Mouse (Mus musculus) kidney, adult 2 months (tissue): ENCODE measurements around the gene Epb41l3. TPM values are rescaled to one million over a fixed set of nuclear protein-coding genes. Genes with fewer than 3 reads are reported as not detected.

Source experiments
- DNase-seq: peaks from one replicate; pipeline ENCODE4 v3.0.0; 2021
- H3K27ac ChIP-seq: fragments of 200-500 bp; 2 replicates; pipeline ENCODE4 v1.5.1; 2012; ENCODE audit warnings: low read depth, low read length, control low read depth, inconsistent platforms; ENCODE audit not compliant: insufficient read depth
- H3K27me3 ChIP-seq: fragments of 200-500 bp; replicated peaks from 2 replicates; pipeline ENCODE4 v1.6.1; 2012; ENCODE audit warnings: mild to moderate bottlenecking, moderate library complexity, low read length, inconsistent platforms; ENCODE audit not compliant: control insufficient read depth, insufficient read depth
- H3K36me3 ChIP-seq: fragments of 200-500 bp; 2 replicates; pipeline ENCODE4 v1.6.1; 2012; ENCODE audit warnings: mild to moderate bottlenecking, moderate library complexity, low read length, inconsistent platforms; ENCODE audit not compliant: control insufficient read depth, insufficient read depth
- H3K4me1 ChIP-seq: fragments of 200-500 bp; 2 replicates; pipeline ENCODE4 v1.6.1; 2011; ENCODE audit warnings: low read length; ENCODE audit not compliant: control insufficient read depth, insufficient read depth
- H3K4me3 ChIP-seq: fragments of 200-500 bp; 2 replicates; pipeline ENCODE4 v1.5.1; 2011; ENCODE audit warnings: mild to moderate bottlenecking, low read depth, low read length, control low read depth; ENCODE audit not compliant: insufficient read depth
- CTCF ChIP-seq: fragments of 200-500 bp; conservative IDR thresholded peaks from 2 replicates; pipeline ENCODE4 v1.5.1; 2011; ENCODE audit warnings: low read depth, mild to moderate bottlenecking, control low read depth, low read length, moderate library complexity, mixed read lengths; ENCODE audit not compliant: insufficient read depth, insufficient read length
- POLR2A ChIP-seq: fragments of 200-500 bp; IDR thresholded peaks from one replicate; pipeline ENCODE4 v1.6.1; 2011; ENCODE audit warnings: low read depth, low read length, control low read depth
- WGBS: fragments of 180-500 bp; shearing (Covaris S2); methylation state at CpG from one replicate; pipeline ENCODE4 v1.1.7; 2018; 5-methylcytosine and 5-hydroxymethylcytosine counted together
- polyA plus RNA-seq: library from polyadenylated mRNA; depleted of rRNA; stranded (reverse); fragments of >200 nt; gene quantifications from 2 replicates; pipeline ENCODE4 v1.2.3, GENCODE M21; 2012

Epb41l3 gene
- polyA plus RNA-seq, 1 experiment: 35.5 TPM

- DNase-seq: no peak
- Histone ChIP-seq H3K27ac (no peak overlapping the region), H3K27me3 (no peaks in the 10 kb centered on the region), H3K4me1 (no peaks in the 10 kb centered on the region), H3K36me3 (no peaks in the 10 kb centered on the region), H3K4me3 (no peak overlapping the region)
- WGBS: 59% methylated on average over 9 of the region's 9 CpGs
- no peak for TF ChIP-seq CTCF
- no peak for TF ChIP-seq POLR2A
Observed at GRCm38 (mm10) chr17:69255834-69256233, 180.4 kb downstream of the Epb41l3 start.

GRCm38 (mm10) chr17:69256441-69256840 is 181.0 kb downstream of the Epb41l3 start:
- Histone ChIP-seq H3K4me1 (no peaks in the 10 kb centered on the region), H3K27me3 (no peaks in the 10 kb centered on the region), H3K27ac (no peak overlapping the region), H3K36me3 (no peaks in the 10 kb centered on the region), H3K4me3 (no peak overlapping the region)
- WGBS: 39% methylated on average over 9 of the region's 9 CpGs
- DNase-seq: no peak
- no peak for TF ChIP-seq POLR2A
- TF ChIP-seq CTCF: no peak

- no peak overlapping the region for H3K27ac ChIP-seq
- no peak overlapping the region for H3K4me3 ChIP-seq
- WGBS: 80% methylated on average over 15 of the region's 15 CpGs
- H3K4me1 ChIP-seq: no peaks in the 10 kb centered on the region
- no peak for DNase-seq
- TF ChIP-seq POLR2A (no peak), CTCF (no peak)
- H3K36me3 ChIP-seq: no peaks in the 10 kb centered on the region
- no peaks in the 10 kb centered on the region for H3K27me3 ChIP-seq
Observed at GRCm38 (mm10) chr17:69263810-69264565, 188.5 kb downstream of the Epb41l3 start.

GRCm38 (mm10) chr17:69265171-69265570 is 189.7 kb downstream of the Epb41l3 start:
- Histone ChIP-seq H3K27ac (no peak overlapping the region), H3K36me3 (no peaks in the 10 kb centered on the region), H3K4me1 (no peaks in the 10 kb centered on the region), H3K4me3 (no peak overlapping the region), H3K27me3 (no peaks in the 10 kb centered on the region)
- TF ChIP-seq CTCF (no peak), POLR2A (no peak)
- DNase-seq: no peak
- 70% methylated on average over 4 of the region's 4 CpGs for WGBS

- no peaks in the 10 kb centered on the region for H3K4me1 ChIP-seq
- H3K36me3 ChIP-seq: no peaks in the 10 kb centered on the region
- TF ChIP-seq CTCF: no peak
- TF ChIP-seq POLR2A: no peak
- H3K4me3 ChIP-seq: no peak overlapping the region
- DNase-seq: no peak
- H3K27me3 ChIP-seq: no peaks in the 10 kb centered on the region
- 55% methylated on average over 17 of the region's 17 CpGs for WGBS
- H3K27ac ChIP-seq: no peak overlapping the region
Observed at GRCm38 (mm10) chr17:69265759-69266463, 190.4 kb downstream of the Epb41l3 start.

- no peaks in the 10 kb centered on the region for H3K4me1 ChIP-seq
- 87% methylated on average over 5 of the region's 5 CpGs for WGBS
- TF ChIP-seq POLR2A (no peak), CTCF (no peak)
- H3K36me3 ChIP-seq: no peaks in the 10 kb centered on the region
- no peak overlapping the region for H3K27ac ChIP-seq
- no peak for DNase-seq
- H3K4me3 ChIP-seq: no peak overlapping the region
- H3K27me3 ChIP-seq: no peaks in the 10 kb centered on the region
Observed at GRCm38 (mm10) chr17:69266936-69267335, 191.5 kb downstream of the Epb41l3 start.

GRCm38 (mm10) chr17:69267526-69267925 is 192.0 kb downstream of the Epb41l3 start:
- Histone ChIP-seq H3K27ac (no peak overlapping the region), H3K36me3 (no peaks in the 10 kb centered on the region), H3K4me1 (no peaks in the 10 kb centered on the region), H3K27me3 (no peaks in the 10 kb centered on the region), H3K4me3 (no peak overlapping the region)
- TF ChIP-seq POLR2A (no peak), CTCF (no peak)
- WGBS: 46% methylated on average over 6 of the region's 6 CpGs
- no peak for DNase-seq
